Mouse (Mus musculus) mouse embryonic stem cell (cell line): ENCODE measurements around the gene Mrgpre.

Source experiments
- in situ Hi-C, 2 experiments: fragments of 300-500 bp; cut with MboI; formaldehyde crosslinking; loops; 1 replicate in 1 of 2; 3 replicates in 1 of 2; pipeline ENCODE4 v1.14.3; 2019 to 2020; ENCODE audit warnings: low sequenced_read_pairs in 2 of 2, low pct_unique_long_range_greater_than_20kb in 1 of 2, mixed read lengths in 1 of 2; ENCODE audit not compliant: unreplicated experiment in 1 of 2

The Mrgpre gene

DNA sequence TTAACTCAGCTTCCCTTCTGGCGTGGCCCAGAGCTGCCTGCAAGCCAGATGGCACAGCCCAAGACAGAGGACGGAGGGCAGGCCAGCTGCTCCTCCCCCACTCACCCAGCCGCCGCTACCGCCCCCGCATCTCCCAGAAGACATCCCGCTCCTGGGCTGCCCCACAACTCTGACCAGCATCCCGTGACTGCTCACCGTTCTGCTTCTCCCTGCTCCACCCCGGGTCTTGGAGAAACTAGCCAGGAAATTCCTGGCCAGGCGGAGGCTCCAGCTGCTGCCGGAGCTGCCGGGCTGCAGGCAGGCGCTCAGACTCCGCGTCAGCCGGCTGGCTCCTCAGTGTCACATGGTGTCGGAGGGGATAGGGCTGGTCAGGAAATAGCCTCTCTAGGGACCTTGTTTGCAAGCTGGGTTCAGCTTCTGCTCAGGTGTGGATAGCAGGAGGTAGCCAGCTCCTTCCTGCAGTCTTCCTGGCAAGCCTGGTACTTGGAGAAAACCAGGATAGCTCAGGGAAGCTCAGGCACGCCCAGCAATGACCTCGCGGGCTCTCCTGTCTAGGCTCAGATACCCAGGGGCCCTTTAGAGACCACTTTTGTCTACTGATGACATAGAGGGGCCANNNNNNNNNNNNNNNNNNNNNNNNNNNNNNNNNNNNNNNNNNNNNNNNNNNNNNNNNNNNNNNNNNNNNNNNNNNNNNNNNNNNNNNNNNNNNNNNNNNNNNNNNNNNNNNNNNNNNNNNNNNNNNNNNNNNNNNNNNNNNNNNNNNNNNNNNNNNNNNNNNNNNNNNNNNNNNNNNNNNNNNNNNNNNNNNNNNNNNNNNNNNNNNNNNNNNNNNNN lies at the start of gene Mrgpre:
Gene Mrgpre (minus strand): TSS at position 505 of the 834 bp plus-strand sequence.
- in situ Hi-C loops: no loop called here

- in situ Hi-C loops: loop anchor here (10.0 kb wide), 1 partner anchor 71 kb away; no protein-coding TSS in a partner anchor
These were observed 49.4 kb upstream of the Mrgpre start for GRCm38 (mm10) chr7:143833581-143834190.

- in situ Hi-C loops: loop anchor here (10.0 kb wide), 1 partner anchor 72 kb away; no protein-coding TSS in a partner anchor
These were observed 48.3 kb upstream of the Mrgpre start for GRCm38 (mm10) chr7:143832611-143833010.

- in situ Hi-C loops: loop anchor here (10.0 kb wide), 1 partner anchor 73 kb away; no protein-coding TSS in a partner anchor
These were observed 47.9 kb upstream of the Mrgpre start for GRCm38 (mm10) chr7:143832196-143832595.

DNA sequence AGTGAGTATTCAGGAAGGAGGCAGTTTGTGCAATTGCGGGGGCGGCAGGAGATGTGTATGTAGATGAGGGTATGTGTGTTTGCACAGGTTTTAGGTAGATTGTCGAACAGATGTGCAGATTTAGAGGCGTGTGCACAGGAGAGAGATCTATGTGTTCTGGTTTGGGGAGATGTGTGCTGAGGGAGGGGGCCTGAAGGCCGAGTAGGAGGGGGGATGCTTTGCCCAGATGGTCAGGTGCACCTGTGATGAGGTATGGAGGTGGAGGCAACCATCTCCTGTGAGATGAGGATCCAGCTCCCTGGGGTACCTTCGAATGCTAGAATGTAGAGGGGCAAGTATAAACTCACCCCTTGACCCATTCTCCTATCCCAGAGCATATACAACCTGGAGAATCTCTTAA lies 46.1 kb upstream of the Mrgpre start:
- in situ Hi-C loops: loop anchor here (10.0 kb wide), 1 partner anchor 74 kb away; no protein-coding TSS in a partner anchor

GRCm38 (mm10) chr7:143829504-143830331 lies 45.4 kb upstream of the Mrgpre start:
- in situ Hi-C loops: loop anchor here (10.0 kb wide), 1 partner anchor 75 kb away; no protein-coding TSS in a partner anchor

GRCm38 (mm10) chr7:143826985-143827384 lies 42.7 kb upstream of the Mrgpre start:
- in situ Hi-C loops: no loop called here

DNA sequence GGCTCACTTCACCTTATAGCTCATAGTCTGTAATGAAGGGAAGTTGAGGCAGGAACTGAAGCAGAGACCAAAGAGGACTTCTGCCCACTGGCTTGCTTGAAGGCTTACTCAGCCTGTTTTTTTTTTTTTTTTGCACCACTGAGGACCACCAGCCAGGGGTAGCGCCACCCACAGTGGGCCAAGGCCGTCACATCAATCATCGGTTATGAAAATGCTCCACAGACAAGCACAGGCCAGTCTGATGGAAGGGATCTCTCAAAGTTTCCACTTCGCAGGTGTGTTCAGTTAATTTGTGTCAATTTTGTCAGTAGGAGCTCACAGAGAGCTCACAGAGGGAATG lies 38.9 kb upstream of the Mrgpre start:
- in situ Hi-C loops: no loop called here

- in situ Hi-C loops: no loop called here
These were observed 38.3 kb upstream of the Mrgpre start, which contains the start of the genes Nadsyn1 and Dhcr7 for GRCm38 (mm10) chr7:143822375-143823265. Gene Nadsyn1, minus strand, starts transcription at chr7:143822849. Gene Dhcr7, plus strand, starts transcription at chr7:143823145.

GRCm38 (mm10) chr7:143821241-143821640 lies 36.9 kb upstream of the Mrgpre start:
- in situ Hi-C loops: no loop called here

- in situ Hi-C loops: no loop called here
These were observed 34.9 kb upstream of the Mrgpre start for GRCm38 (mm10) chr7:143819201-143819600.

DNA sequence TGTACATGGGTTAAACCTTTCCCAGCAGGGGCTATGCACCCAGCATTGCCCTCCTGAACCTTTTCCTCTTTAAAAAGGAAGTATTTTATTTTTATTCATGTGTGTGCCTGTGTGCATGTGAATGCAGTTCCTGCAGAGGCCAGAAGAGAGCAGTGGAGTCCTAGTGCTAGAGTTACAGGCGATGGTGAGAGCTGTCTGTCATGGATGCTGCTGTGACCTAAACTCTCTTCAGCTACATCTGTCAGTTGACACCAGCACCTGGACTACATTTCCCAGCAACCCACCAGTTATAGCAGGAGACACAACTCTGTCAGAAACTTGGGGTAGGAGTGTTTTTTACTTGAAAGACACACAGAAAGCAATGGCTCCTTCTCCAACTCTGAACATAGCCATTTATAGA lies 24.6 kb upstream of the Mrgpre start:
- in situ Hi-C loops: no loop called here

- in situ Hi-C loops: no loop called here
These were observed 20.9 kb upstream of the Mrgpre start for GRCm38 (mm10) chr7:143805199-143805624.

GRCm38 (mm10) chr7:143801195-143802065 lies 17.1 kb upstream of the Mrgpre start:
- in situ Hi-C loops: no loop called here

DNA sequence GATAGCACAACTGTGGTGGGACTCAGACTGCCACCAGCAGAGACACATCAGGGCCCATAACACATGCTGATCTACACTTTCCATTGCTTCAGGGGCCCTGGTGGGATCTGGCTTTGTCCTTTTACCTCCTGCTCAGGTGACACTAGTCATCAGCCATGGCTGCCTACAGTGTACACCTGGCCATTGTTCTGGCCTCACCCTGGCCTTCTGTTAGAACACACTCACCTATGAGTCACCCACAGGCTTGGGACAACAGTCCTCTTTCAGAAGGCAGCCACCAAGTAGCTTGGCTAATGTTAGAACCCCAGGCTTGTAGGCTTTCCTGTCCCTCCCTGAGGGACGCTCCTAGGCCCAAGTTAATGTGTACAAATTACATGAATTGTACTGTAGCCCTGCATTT lies 16.5 kb upstream of the Mrgpre start:
- in situ Hi-C loops: no loop called here

DNA sequence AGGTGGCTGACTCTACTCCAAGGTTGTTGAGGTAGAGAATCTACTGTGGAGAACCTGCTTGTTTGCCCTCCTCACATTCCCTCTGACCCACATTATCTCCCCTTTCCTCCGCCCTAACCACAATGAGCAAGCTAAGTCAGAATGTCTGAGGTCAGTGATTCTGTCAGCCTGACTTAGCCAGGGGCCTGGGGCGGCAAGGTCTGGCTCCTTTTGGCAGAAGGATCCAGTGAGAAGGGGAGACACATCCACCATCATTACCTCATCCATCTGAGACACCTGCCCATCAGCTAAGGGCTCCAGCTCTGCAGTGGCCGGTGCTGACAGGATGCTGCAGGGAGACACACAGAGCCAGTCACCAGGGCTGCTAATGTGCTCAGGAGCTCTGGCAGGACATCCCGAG lies 14.5 kb upstream of the Mrgpre start:
- in situ Hi-C loops: no loop called here

GRCm38 (mm10) chr7:143793121-143793520 lies 8.8 kb upstream of the Mrgpre start:
- in situ Hi-C loops: no loop called here
